18 mouse cellular contexts compared by ENCODE assay signal in genomic region chr6:30267486-30267885, GRCm38 (mm10).
"Had no signal": no experiment of that assay in that cellular context is flagged by ENCODE, and none has a peak within 500 bp of the region (broad histone marks: within the 10 kb centered on the region; RNA-seq: fewer than 3 reads in every experiment).

No protein-coding gene starts in this region.

- DNase-seq: kidney, adult 11 months; kidney, adult 8-10 months; kidney, postnatal 10 days; kidney, postnatal 36 days; liver, embryonic 13.5 days; lung, adult 2 months; lung, postnatal 14 days; lung, postnatal 4 days; right cerebral cortex, postnatal 4 days; thymus, adult 2 months; thymus, postnatal 14 days; thymus, postnatal 4 days had no signal

- H3K9ac ChIP-seq: intestine, embryonic 15.5 days; kidney, embryonic 15.5 days; liver, embryonic 13.5 days; midbrain, embryonic 13.5 days had no signal

- H3K4me3 ChIP-seq: intestine, embryonic 15.5 days; kidney, embryonic 15.5 days; left cerebral cortex, adult 2 months; liver, embryonic 13.5 days; midbrain, embryonic 13.5 days had no signal

- ATAC-seq: intestine, embryonic 15.5 days; midbrain, embryonic 13.5 days; midbrain, embryonic 16.5 days had no signal

- H3K4me1 ChIP-seq: liver, embryonic 13.5 days had no signal

- H3K27me3 ChIP-seq: intestine, embryonic 15.5 days; kidney, embryonic 15.5 days; liver, embryonic 13.5 days; midbrain, embryonic 13.5 days had no signal

- H3K9me3 ChIP-seq: intestine, embryonic 15.5 days; kidney, embryonic 15.5 days; liver, embryonic 13.5 days; midbrain, embryonic 13.5 days had no signal

- H3K27ac ChIP-seq: intestine, embryonic 15.5 days; kidney, embryonic 15.5 days; left cerebral cortex, adult 2 months; liver, embryonic 13.5 days; midbrain, embryonic 13.5 days; stomach, postnatal 0 days had no signal

- H3K4me2 ChIP-seq: intestine, embryonic 15.5 days; kidney, embryonic 15.5 days; liver, embryonic 13.5 days; midbrain, embryonic 13.5 days had no signal
